Mouse (Mus musculus): ENCODE data around the gene Ece1. TPM values are rescaled to one million over a fixed set of nuclear protein-coding genes. Genes with fewer than 3 reads are reported as not detected.
A peak's percentile ranks its signal among the peaks of the same experiment; 100 is the strongest.

Ece1 gene
- total RNA-seq, 2 experiments from 2014 or later = 57.9 to 67.9 TPM

GRCm38 (mm10) chr4:137851484-137851883 lies 10.6 kb upstream of the Ece1 start:
- peak in 1 of 2 experiments; percentile 52 for DNase-seq

DNA sequence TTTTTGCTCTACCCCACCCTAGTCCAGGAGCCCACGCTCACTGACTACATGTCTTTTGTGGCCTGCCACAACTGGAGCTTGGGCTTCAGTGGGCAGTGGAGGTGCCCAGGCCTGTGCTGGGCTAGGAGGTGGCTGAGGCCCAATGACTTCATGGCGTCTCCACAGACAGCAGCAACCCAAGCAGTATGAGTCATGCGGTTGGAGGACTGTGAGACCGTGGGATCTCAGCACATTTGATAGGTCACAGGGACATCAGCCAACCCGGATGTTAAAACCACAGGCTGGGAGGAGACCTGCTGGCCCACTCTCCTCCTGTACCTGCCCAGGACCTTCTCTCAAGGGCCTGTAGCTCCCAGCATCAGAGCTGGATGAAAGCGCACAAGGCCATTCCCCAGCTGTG lies 8.2 kb upstream of the Ece1 start:
- intact Hi-C loops (cut with DNase I) = no loop called here
- DNase-seq = no peak

More at GRCm38 (mm10) chr4:137851484-137851883, 10.6 kb upstream of the Ece1 start:
- intact Hi-C loops (cut with DNase I) = no loop called here

GRCm38 (mm10) chr4:137855741-137856341 lies 6.2 kb upstream of the Ece1 start:
- intact Hi-C loops (cut with DNase I) = no loop called here
- DNase-seq = peak in 1 of 2 experiments; percentile 51

DNA sequence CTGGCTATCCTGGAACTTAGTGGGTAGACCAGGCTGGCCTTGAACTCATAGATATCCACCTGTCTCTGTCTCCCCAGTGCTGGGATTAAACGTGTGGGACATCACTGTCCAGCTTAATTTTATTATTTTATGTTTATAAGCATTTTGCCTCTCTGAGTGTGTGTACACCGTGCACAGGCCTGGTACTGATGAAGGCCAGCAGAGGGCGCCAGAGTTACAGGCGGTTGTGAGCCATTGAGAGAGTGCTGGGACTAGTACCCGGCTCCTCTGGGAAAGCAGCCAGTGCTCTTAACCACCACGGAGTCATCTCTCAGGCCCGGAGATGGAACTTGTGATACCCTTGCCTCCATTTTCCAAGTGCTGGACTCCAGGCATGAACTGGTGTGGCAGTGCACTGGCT lies 4.9 kb upstream of the Ece1 start:
- intact Hi-C loops (cut with DNase I) = no loop called here
- DNase-seq = no peak

- intact Hi-C loops (cut with DNase I) = no loop called here
- DNase-seq = no peak
Measured at GRCm38 (mm10) chr4:137858371-137858770, 3.7 kb upstream of the Ece1 start.

GRCm38 (mm10) chr4:137861461-137862011 lies 501 bp upstream of the Ece1 start:
- DNase-seq = no peak
- intact Hi-C loops (cut with DNase I) = no loop called here

- DNase-seq = no peak
- intact Hi-C loops (cut with DNase I) = no loop called here
Measured at GRCm38 (mm10) chr4:137862516-137863240, 641 bp downstream of the Ece1 start.

GRCm38 (mm10) chr4:137864031-137864430 lies 2.0 kb downstream of the Ece1 start:
- DNase-seq = no peak
- intact Hi-C loops (cut with DNase I) = no loop called here

GRCm38 (mm10) chr4:137864769-137865168 lies 2.7 kb downstream of the Ece1 start:
- intact Hi-C loops (cut with DNase I) = no loop called here
- no peak for DNase-seq

GRCm38 (mm10) chr4:137865221-137865641 lies 3.2 kb downstream of the Ece1 start:
- intact Hi-C loops (cut with DNase I) = no loop called here

DNA sequence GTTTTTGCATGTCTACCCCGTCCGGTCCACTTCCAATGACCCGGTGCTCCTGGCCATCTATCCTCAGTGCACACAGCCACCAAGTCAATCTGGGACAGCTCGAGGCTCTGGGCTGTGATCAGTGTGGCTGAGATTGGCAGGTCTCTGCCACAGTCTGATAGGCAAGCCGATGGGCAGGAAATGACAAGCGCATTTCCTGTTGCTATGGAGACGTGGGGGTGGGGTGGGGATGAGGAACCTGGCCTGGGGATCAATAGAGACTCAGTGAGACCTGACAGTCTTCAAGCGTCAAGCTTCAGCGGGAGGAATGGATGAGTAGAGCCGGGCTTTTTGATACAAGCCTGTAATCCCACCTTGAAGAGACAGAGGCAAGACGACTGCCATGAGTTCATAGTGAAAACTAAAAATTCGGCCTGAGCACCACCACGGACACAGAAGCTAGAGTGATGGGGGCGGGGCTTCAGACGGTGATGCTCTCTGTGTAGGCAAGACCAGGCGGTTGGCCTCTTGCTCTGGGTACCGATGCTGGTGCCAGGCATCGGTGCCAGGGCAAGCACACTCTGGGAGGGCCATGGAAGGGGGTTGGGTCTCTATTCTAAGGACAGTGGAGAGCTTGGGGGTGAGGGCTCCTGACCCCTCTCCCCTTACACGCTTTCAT lies 4.3 kb downstream of the Ece1 start:
- intact Hi-C loops (cut with DNase I) = no loop called here
- no peak for DNase-seq

More at GRCm38 (mm10) chr4:137865221-137865641, 3.2 kb downstream of the Ece1 start:
- DNase-seq = no peak

GRCm38 (mm10) chr4:137867225-137867624 lies 5.2 kb downstream of the Ece1 start:
- intact Hi-C loops (cut with DNase I) = no loop called here
- DNase-seq = no peak

DNA sequence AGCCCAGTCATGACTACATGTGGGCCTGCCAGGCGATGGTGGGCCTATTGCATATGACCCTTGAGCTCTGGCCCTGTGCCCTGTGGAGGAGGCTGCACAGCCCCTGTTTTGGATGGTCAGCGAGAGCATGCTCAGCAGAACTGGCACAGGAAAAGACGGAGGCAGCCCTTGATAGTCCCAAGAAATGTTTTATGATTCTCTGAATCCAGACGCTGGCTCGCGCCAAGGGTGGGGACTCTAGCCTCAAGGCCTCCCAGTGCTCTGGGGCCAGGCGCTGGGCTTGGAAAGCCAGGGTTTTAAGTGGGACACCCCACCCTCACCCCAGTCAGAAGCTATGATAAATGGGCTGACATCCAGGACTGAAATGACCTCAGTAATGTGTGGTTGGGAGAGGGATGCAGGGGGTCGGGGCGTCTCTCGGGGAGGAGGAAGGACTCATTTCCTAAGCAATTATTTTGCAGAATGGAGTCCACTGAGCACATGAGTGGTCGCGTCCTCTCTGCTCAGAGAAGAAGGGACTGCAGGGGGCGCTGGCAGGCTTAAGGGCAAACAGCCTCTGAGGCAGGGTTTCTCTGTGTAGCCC lies 5.7 kb downstream of the Ece1 start:
- intact Hi-C loops (cut with DNase I) = no loop called here
- DNase-seq = peak in 1 of 2 experiments; percentile 64

DNA sequence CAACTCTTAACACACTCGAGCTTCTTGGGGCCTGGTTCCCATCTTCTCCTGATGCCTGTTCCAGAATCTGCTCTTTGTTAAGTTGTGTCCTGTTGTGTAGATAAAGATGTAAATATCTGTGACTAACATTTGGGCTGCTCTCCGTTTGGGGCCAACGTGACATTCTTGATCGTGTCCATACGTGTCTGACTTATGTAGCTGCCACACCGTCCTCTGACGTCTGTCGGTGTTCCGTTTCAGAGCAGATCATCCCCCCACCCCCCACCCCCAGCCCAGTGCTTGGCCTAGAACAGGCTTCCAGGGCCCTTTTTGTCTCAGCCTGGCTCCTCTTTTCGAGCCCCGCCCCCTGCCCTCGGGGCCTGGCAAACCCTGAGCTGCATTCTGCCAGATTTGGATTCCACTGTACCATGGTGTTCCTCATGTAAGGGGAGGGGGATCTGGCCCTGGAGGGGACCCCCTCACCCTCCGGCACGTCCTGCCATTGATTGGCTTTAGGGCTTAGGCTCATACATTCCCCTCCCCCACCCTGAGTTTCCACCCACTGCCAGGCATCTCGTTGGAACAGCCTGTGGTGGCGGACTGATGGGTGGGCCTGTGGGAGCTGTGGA lies 7.7 kb downstream of the Ece1 start:
- intact Hi-C loops (cut with DNase I) = no loop called here
- DNase-seq = no peak

DNA sequence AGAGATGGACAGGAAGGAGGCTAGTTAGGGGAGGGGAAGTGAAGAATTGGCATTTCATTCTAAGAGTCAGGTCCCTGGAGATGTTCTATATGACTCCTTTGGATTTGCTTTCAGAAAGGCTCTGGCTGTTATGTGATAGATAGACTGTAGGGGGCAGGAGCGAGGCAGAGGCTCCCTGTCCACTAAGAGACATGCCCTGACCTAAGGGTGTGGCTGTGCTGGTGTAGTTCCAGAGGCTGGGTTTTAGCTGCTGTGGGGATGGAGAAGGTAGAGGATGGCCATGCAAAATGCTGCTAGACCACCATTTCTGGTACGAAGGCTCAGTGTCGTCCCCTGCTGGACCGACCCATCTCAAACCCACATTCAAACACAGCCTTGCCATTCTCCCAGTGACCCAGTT lies 8.9 kb downstream of the Ece1 start:
- DNase-seq = no peak
- intact Hi-C loops (cut with DNase I) = no loop called here

DNA sequence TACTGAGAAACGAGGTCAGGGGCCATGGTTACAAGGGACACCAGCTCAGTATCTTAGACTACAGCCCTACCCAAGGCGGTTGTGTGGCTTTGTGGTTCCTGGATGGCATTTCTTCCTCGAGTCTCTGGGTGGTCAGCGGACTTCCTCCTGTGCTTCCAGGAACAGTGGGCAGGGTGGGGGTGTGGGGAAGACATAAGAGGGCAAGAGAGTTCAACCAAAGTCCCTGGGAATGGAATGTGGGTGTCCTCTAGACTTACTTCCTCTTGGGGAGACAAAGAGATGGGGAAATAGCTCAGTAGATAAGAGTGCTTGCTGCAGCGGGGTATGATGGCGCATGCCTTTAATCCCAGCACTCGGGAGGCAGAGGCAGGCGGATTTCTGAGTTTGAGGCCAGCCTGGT lies 9.4 kb downstream of the Ece1 start:
- intact Hi-C loops (cut with DNase I) = no loop called here

GRCm38 (mm10) chr4:137874337-137874736 lies 12.3 kb downstream of the Ece1 start:
- intact Hi-C loops (cut with DNase I) = no loop called here
- DNase-seq = no peak

More for the DNA sequence above, 9.4 kb downstream of the Ece1 start:
- DNase-seq = no peak

- no peak for DNase-seq
- intact Hi-C loops (cut with DNase I) = no loop called here
Measured at GRCm38 (mm10) chr4:137874826-137875225, 12.8 kb downstream of the Ece1 start.

DNA sequence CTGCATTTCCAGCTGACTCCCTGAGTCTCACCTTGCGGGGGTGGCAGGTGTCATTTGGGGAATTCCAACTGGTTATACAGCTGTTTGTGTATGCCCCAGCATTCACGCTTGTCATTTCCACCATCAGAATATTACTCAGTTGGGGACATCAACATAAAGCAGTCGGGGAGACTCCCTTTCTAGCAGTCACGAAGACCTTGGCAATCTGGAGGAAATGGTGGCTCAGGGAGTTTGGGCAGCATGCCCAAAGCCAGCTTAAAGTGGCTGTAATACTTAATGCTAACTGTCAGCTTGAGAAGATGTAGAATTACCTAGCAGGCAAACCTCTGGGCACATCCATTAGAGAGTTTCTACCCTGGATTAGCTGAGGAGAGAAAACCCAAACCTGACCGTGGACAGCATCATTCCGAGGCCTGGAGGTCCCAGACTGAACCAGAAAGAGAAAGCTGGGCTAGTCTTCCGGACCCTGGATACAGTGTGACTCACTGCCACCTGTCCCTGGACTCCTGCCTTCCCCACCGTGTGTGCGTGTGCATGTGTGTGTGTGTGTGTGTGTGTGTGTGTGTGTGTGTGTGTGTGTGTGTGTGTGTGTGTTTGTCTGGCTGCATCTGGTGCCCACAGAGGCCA lies 13.5 kb downstream of the Ece1 start:
- intact Hi-C loops (cut with DNase I) = no loop called here
- DNase-seq = no peak

- intact Hi-C loops (cut with DNase I) = no loop called here
- DNase-seq = no peak
Measured at GRCm38 (mm10) chr4:137876834-137877233, 14.8 kb downstream of the Ece1 start.

All from gastrocnemius, postnatal 36 days (tissue).